Mouse (Mus musculus): ENCODE data around the gene Klhl26.

- TF ChIP-seq EP300 (IDR thresholded peaks at IDR 0.05), result peak; percentile 82
- TF ChIP-seq CTCF (IDR thresholded peaks at IDR 0.05), result no peak
These were observed 16.2 kb downstream of the Klhl26 start for GRCm38 (mm10) chr8:70460606-70461005.
